Mouse (Mus musculus): ENCODE measurements around the gene Thbs3. TPM values are rescaled to one million over a fixed set of nuclear protein-coding genes. Genes with fewer than 3 reads are reported as not detected.

The Thbs3 gene
- polyA plus RNA-seq, 1 experiment from 2014 or later = 47.5 TPM

GRCm38 (mm10) chr3:89179056-89179455 is 35.9 kb upstream of the Thbs3 start:
- ATAC-seq = no peak
- H3K9ac ChIP-seq (ENCODE audit: low read depth, low read length) = no peak overlapping the region; the same call in 1 of the 2 replicates
- WGBS = 92% methylated on average over 11 of the region's 11 CpGs
- no peak overlapping the region for H3K4me2 ChIP-seq (ENCODE audit: low read length)
- H3K9me3 ChIP-seq (ENCODE audit: control insufficient read depth, low read length) = no peaks in the 10 kb centered on the region
- H3K4me3 ChIP-seq (ENCODE audit: low read length) = no peak overlapping the region
- H3K27me3 ChIP-seq (replicated peaks; ENCODE audit: control insufficient read depth, insufficient read depth, low read length) = no peaks in the 10 kb centered on the region
- peaks cover 38% of the 10 kb centered on the region for H3K36me3 ChIP-seq (ENCODE audit: control insufficient read depth, insufficient read depth, low read length)
- no peak overlapping the region for H3K27ac ChIP-seq (ENCODE audit: low read depth, low read length)
- peaks cover 20% of the 10 kb centered on the region for H3K4me1 ChIP-seq (ENCODE audit: control insufficient read depth, insufficient read depth, low read depth, low read length)

DNA sequence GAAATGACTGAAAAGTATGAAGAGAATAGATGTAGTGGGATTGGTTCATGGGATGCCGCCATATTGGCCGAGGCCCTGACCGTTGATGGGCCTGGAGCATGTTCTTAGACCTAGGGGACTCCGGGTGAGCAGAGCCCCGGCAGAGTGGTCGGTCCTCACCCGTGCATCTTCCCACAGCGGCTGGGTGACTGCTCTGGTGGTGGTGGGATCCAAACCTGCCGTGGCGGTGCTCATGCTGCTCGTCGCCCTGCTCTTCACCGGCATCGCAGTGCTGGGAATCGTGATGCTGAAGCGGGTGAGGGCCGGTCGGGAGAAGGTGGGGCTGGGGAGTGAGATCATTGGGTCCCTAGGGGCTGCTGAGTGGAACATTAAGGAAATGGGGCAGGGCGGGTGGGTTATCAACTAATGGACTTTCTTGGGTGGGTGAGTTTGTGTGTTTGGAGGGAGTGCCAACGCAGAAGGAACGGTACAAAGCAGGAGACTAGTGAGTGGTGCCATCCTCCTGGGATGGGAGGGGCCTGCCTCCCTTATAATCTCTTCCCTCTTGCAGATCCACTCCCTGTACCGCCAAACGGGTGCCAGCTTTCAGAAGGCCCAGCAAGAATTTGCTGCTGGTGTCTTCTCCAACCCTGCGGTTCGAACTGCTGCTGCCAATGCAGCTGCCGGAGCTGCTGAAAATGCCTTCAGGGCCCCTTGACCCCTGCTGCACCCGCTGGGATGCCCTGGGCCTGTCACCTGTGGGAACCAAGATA is 33.1 kb upstream of the Thbs3 start:
- H3K27me3 ChIP-seq (replicated peaks; ENCODE audit: control insufficient read depth, insufficient read depth, low read length) = no peaks in the 10 kb centered on the region
- H3K9ac ChIP-seq (ENCODE audit: low read depth, low read length) = no peak overlapping the region
- WGBS = 96% methylated on average over 26 of the region's 27 CpGs
- no peak overlapping the region for H3K4me2 ChIP-seq (ENCODE audit: low read length)
- no peak for ATAC-seq
- peaks cover 29% of the 10 kb centered on the region for H3K4me1 ChIP-seq (ENCODE audit: control insufficient read depth, insufficient read depth, low read depth, low read length)
- H3K9me3 ChIP-seq (ENCODE audit: control insufficient read depth, low read length) = no peaks in the 10 kb centered on the region
- no peak overlapping the region for H3K27ac ChIP-seq (ENCODE audit: low read depth, low read length)
- H3K4me3 ChIP-seq (ENCODE audit: low read length) = no peak overlapping the region
- H3K36me3 ChIP-seq (ENCODE audit: control insufficient read depth, insufficient read depth, low read length) = peaks cover 22% of the 10 kb centered on the region

DNA sequence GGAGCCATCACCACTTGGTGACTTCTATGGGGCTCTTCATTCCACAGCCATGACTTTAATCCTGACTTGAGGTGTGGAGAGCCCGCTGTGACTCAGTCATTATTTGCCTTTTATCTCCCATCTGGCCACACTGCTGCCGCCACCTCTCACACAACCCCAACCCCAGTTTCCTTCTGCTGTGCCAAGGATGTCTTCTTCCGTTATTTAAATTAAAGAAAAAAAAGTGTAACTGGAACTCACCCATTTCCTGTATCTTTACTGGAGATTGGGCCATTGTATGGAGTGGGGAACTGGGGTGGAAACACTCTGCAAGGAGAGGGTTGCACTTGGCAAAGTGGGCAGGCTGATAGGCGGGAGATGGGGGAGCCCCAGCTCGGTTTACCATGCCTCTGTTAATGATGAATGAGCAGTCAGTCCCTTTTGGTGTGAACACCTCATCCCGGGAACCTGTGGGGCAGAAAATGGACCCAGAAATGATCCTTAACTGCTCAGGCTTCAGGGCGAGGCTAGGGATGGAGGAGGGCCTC is 32.4 kb upstream of the Thbs3 start:
- Histone ChIP-seq H3K36me3 (ENCODE audit: control insufficient read depth, insufficient read depth, low read length) (peaks cover 22% of the 10 kb centered on the region), H3K4me2 (ENCODE audit: low read length) (peak overlapping the region; percentile 91), H3K9me3 (ENCODE audit: control insufficient read depth, low read length) (no peaks in the 10 kb centered on the region), H3K27ac (ENCODE audit: low read depth, low read length) (peak overlapping the region; percentile 87; the same call in 1 of the 2 replicates), H3K9ac (ENCODE audit: low read depth, low read length) (no peak overlapping the region), H3K4me3 (ENCODE audit: low read length) (peak overlapping the region; percentile 67), H3K27me3 (replicated peaks; ENCODE audit: control insufficient read depth, insufficient read depth, low read length) (no peaks in the 10 kb centered on the region), H3K4me1 (ENCODE audit: control insufficient read depth, insufficient read depth, low read depth, low read length) (peaks cover 29% of the 10 kb centered on the region)
- ATAC-seq = peak; percentile 44; the same call in 1 of the 2 replicates
- 52% methylated on average over 7 of the region's 7 CpGs for WGBS

- H3K4me3 ChIP-seq (ENCODE audit: low read length) = peak within 1 kb of the TSS; percentile 67
- peak within 1 kb of the TSS; percentile 86 for H3K9ac ChIP-seq (ENCODE audit: low read depth, low read length)
- H3K4me1 ChIP-seq (ENCODE audit: control insufficient read depth, insufficient read depth, low read depth, low read length) = peaks cover 24% of the 10 kb centered on the region
- H3K9me3 ChIP-seq (ENCODE audit: control insufficient read depth, low read length) = no peaks in the 10 kb centered on the region
- peaks cover 22% of the 10 kb centered on the region for H3K36me3 ChIP-seq (ENCODE audit: control insufficient read depth, insufficient read depth, low read length)
- H3K27me3 ChIP-seq (replicated peaks; ENCODE audit: control insufficient read depth, insufficient read depth, low read length) = no peaks in the 10 kb centered on the region
- H3K4me2 ChIP-seq (ENCODE audit: low read length) = peak within 1 kb of the TSS; percentile 91
- peak; percentile 94 for ATAC-seq
- 6% methylated on average over 36 of the region's 39 CpGs for WGBS
- H3K27ac ChIP-seq (ENCODE audit: low read depth, low read length) = peak within 1 kb of the TSS; percentile 87
Measured at GRCm38 (mm10) chr3:89183058-89183958, 31.7 kb upstream of the Thbs3 start, which contains the start of gene Fam189b. Gene Fam189b (plus strand): TSS chr3:89183143.

DNA sequence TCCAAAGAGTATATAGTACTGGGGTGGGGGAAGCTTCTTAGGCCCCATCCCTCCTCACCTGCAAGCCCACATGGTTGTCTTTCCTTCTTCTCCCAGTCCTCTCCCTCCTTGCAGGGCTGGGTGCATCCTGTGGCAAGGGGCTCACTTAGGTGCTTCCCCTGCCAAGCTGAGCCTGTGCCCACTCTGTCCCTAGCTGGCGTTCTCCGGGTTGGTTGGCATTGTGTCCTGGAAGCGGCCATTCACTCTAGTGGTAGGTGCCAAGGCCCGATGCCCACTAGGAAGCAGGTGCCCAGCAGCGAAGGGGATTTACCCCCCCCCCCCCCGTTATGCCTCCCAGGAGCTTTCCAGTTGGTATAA is 31.0 kb upstream of the Thbs3 start:
- Histone ChIP-seq H3K4me3 (ENCODE audit: low read length) (peak overlapping the region; percentile 67), H3K27ac (ENCODE audit: low read depth, low read length) (peak overlapping the region; percentile 87; the same call in 1 of the 2 replicates), H3K9ac (ENCODE audit: low read depth, low read length) (peak overlapping the region; percentile 86), H3K36me3 (ENCODE audit: control insufficient read depth, insufficient read depth, low read length) (peaks cover 24% of the 10 kb centered on the region), H3K9me3 (ENCODE audit: control insufficient read depth, low read length) (no peaks in the 10 kb centered on the region), H3K4me2 (ENCODE audit: low read length) (peak overlapping the region; percentile 91), H3K4me1 (ENCODE audit: control insufficient read depth, insufficient read depth, low read depth, low read length) (peaks cover 18% of the 10 kb centered on the region), H3K27me3 (replicated peaks; ENCODE audit: control insufficient read depth, insufficient read depth, low read length) (no peaks in the 10 kb centered on the region)
- ATAC-seq = no peak
- WGBS = 58% methylated on average over 6 of the region's 6 CpGs

DNA sequence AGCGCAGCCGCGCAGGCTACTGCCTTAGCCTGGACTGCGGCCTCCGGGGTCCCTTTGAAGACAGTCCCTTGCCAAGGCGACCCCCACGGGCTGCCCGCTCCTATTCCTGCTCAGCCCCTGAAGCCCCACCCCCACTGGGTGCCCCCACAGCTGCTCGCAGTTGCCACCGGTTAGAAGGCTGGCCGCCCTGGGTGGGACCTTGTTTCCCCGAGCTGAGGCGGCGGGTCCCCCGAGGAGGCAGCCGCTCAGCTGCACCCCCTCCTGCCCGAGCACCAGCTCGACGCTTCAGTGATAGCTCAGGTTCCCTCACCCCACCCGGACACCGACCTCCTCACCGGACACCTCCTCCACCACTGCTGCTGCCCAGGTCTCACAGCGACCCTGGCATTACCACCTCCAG is 27.8 kb upstream of the Thbs3 start:
- ATAC-seq = no peak
- Histone ChIP-seq H3K4me2 (ENCODE audit: low read length) (no peak overlapping the region), H3K4me1 (ENCODE audit: control insufficient read depth, insufficient read depth, low read depth, low read length) (peaks cover 15% of the 10 kb centered on the region), H3K27me3 (replicated peaks; ENCODE audit: control insufficient read depth, insufficient read depth, low read length) (no peaks in the 10 kb centered on the region), H3K36me3 (ENCODE audit: control insufficient read depth, insufficient read depth, low read length) (0 out of 2 replicates have a peak, but pooled peaks cover 2% of the 10 kb centered on the region), H3K4me3 (ENCODE audit: low read length) (no peak overlapping the region), H3K9ac (ENCODE audit: low read depth, low read length) (no peak overlapping the region; the same call in 1 of the 2 replicates), H3K9me3 (ENCODE audit: control insufficient read depth, low read length) (no peaks in the 10 kb centered on the region), H3K27ac (ENCODE audit: low read depth, low read length) (no peak overlapping the region)
- 37% methylated on average over 22 of the region's 23 CpGs for WGBS

DNA sequence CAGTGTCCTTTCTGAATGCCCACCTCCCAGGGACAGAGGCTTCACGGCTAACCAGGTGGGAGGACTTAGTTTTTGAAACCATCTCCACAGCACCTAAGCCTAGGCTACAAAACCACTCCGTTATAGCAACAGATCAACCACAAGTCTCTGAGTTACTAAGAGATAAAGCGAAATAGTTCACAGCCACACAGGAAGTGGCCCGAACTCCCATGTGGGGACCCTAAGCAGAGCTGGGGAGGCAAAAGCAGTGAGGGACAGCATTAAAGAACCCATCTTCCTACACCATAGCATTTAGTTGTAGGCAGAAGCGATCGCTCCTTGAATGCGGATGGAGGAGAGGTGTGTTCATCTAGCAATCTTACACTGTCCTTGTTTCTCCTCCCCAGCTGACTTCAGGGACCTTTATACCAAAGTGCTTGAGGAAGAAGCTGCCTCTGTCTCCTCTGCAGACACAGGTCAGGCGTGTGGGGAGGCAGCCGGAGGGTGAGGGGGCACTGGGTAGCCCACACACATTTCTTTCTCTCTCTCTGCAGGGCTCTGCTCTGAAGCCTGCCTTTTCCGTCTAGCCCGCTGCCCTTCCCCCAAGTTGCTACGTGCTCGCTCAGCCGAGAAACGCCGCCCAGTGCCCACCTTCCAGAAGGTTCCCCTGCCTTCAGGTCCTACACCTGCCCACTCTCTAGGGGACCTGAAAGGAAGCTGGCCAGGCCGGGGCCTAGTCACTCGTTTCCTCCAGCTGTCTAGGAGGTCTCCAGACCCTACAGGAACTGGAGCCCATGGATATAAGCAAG is 27.1 kb upstream of the Thbs3 start:
- H3K4me3 ChIP-seq (ENCODE audit: low read length) = no peak overlapping the region
- 62% methylated on average over 18 of the region's 18 CpGs for WGBS
- H3K9ac ChIP-seq (ENCODE audit: low read depth, low read length) = no peak overlapping the region
- no peak for ATAC-seq
- H3K27ac ChIP-seq (ENCODE audit: low read depth, low read length) = no peak overlapping the region
- H3K36me3 ChIP-seq (ENCODE audit: control insufficient read depth, insufficient read depth, low read length) = 0 out of 2 replicates have a peak, but pooled peaks cover 2% of the 10 kb centered on the region
- H3K9me3 ChIP-seq (ENCODE audit: control insufficient read depth, low read length) = no peaks in the 10 kb centered on the region
- H3K4me1 ChIP-seq (ENCODE audit: control insufficient read depth, insufficient read depth, low read depth, low read length) = peaks cover 15% of the 10 kb centered on the region
- no peak overlapping the region for H3K4me2 ChIP-seq (ENCODE audit: low read length)
- no peaks in the 10 kb centered on the region for H3K27me3 ChIP-seq (replicated peaks; ENCODE audit: control insufficient read depth, insufficient read depth, low read length)

- H3K9me3 ChIP-seq (ENCODE audit: control insufficient read depth, low read length) = no peaks in the 10 kb centered on the region
- H3K4me1 ChIP-seq (ENCODE audit: control insufficient read depth, insufficient read depth, low read depth, low read length) = peaks cover 14% of the 10 kb centered on the region
- H3K9ac ChIP-seq (ENCODE audit: low read depth, low read length) = no peak overlapping the region
- ATAC-seq = no peak
- no peak overlapping the region for H3K4me2 ChIP-seq (ENCODE audit: low read length)
- H3K27me3 ChIP-seq (replicated peaks; ENCODE audit: control insufficient read depth, insufficient read depth, low read length) = no peaks in the 10 kb centered on the region
- 0 out of 2 replicates have a peak, but pooled peaks cover 2% of the 10 kb centered on the region for H3K36me3 ChIP-seq (ENCODE audit: control insufficient read depth, insufficient read depth, low read length)
- H3K4me3 ChIP-seq (ENCODE audit: low read length) = no peak overlapping the region
- no peak overlapping the region for H3K27ac ChIP-seq (ENCODE audit: low read depth, low read length)
- WGBS = 66% methylated on average over 12 of the region's 12 CpGs
Measured at GRCm38 (mm10) chr3:89188478-89188875, 26.5 kb upstream of the Thbs3 start.

All from hindbrain, embryonic 16.5 days (tissue).